Mouse (Mus musculus): Measurements from ENCODE around the gene Cmtm8.

Cmtm8 gene

DNA sequence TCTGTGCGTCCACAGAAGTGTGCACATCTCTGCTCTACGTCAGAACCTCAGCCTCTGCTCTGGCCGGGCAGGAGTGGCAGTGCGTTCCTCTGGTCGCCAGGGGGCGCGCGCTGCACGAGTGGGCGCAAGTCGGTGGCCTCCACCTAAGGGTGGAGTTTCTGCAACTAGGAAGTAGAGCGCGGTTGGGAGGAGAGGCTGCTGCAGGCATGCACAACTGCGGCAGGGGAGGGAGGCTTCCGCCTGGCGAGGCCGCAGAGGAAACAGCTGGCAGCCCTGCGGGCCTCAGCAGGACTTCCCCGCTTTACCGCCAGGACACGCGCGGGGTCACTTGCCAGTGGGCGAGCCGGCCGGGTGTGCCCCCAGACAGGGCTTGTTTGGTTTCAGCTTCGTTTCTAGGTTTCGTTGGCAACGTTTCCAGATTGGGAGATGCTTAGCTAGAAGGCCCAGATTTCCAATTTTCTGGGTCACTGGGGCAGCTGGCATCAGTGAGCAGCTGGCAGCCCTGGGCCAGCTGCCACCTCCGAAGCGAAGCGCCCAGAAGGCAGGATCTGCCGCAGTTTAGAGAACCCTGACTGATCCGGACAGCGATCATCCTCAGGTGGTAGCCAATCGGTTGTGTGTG lies 91.0 kb downstream of the Cmtm8 start:
- peak; percentile 94 for DNase-seq (ENCODE audit: low spot score)

- DNase-seq (ENCODE audit: low spot score), result no peak
These were observed 91.6 kb downstream of the Cmtm8 start for GRCm38 (mm10) chr9:114752311-114752710.

GRCm38 (mm10) chr9:114751582-114751981 lies 92.4 kb downstream of the Cmtm8 start:
- DNase-seq (ENCODE audit: low spot score), result no peak

- no peak for DNase-seq (ENCODE audit: low spot score)
These were observed 96.5 kb downstream of the Cmtm8 start for GRCm38 (mm10) chr9:114747466-114747865.

- no peak for DNase-seq (ENCODE audit: low spot score)
These were observed 96.9 kb downstream of the Cmtm8 start for GRCm38 (mm10) chr9:114747012-114747411.

DNA sequence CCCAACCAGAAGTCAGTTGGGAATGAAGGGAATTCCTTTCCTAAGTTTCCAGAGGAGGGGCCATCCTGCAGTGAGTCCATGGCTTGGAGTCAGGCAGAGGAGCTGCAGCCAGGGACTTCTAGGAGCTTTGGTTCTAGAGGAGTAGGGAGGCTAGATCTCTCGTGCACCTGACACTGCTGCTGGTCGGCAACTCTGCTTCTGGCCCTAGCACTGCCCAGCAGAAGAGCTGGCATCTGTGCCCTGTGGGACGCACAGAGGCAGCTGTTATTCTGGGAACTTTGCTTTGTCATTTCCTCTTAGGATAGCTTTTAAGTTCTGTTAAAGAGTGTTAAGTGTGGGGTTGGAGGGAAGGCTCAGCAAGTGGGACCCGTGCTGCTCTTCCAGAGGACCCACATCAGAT lies 98.3 kb downstream of the Cmtm8 start:
- no peak for DNase-seq (ENCODE audit: low spot score)

GRCm38 (mm10) chr9:114745163-114745562 lies 98.8 kb downstream of the Cmtm8 start:
- DNase-seq (ENCODE audit: low spot score), result no peak

GRCm38 (mm10) chr9:114742731-114743130 lies 101.2 kb downstream of the Cmtm8 start:
- DNase-seq (ENCODE audit: low spot score), result no peak

- DNase-seq (ENCODE audit: low spot score), result no peak
These were observed 103.6 kb downstream of the Cmtm8 start for GRCm38 (mm10) chr9:114740336-114740735.
